Mouse (Mus musculus) lung, embryonic 14.5 days (tissue): ENCODE data around the gene Olfr1000. TPM values are rescaled to one million over a fixed set of nuclear protein-coding genes. Genes with fewer than 3 reads are reported as not detected.
"Not testable (repeated sequence)": the region's sequence is repeated elsewhere in the genome, so short reads cannot be mapped to it uniquely, and the experiment has no call there.

Source experiments
- ATAC-seq: fragments of 200-750 bp; cut with Nextera tagmentation; 2 replicates; pipeline ENCODE4 v1.8.0; 2017; ENCODE audit warnings: mild to moderate bottlenecking, moderate TSS enrichment, moderate library complexity; ENCODE audit not compliant: insufficient read depth
- DNase-seq: peaks from one replicate; pipeline ENCODE4 v3.0.0-alpha.2; 2015
- H3K27ac ChIP-seq: fragments of 300-500 bp; sonication (generic); 2 replicates; pipeline ENCODE4 v1.5.1; 2014; ENCODE audit warnings: low read depth, mild to moderate bottlenecking, moderate library complexity
- H3K27me3 ChIP-seq: fragments of 300-500 bp; sonication (generic); 2 replicates; pipeline ENCODE4 v1.6.1; 2014; ENCODE audit warnings: low read length, control low read depth; ENCODE audit not compliant: insufficient read depth
- H3K36me3 ChIP-seq: fragments of 300-500 bp; sonication (generic); 2 replicates; pipeline ENCODE4 v1.6.1; 2014; ENCODE audit warnings: control low read depth; ENCODE audit not compliant: insufficient read depth
- H3K4me1 ChIP-seq: fragments of 300-500 bp; sonication (generic); 2 replicates; pipeline ENCODE4 v1.6.1; 2014; ENCODE audit warnings: antibody characterized with exemption, control low read depth; ENCODE audit not compliant: insufficient read depth
- H3K4me2 ChIP-seq: fragments of 300-500 bp; sonication (generic); 2 replicates; pipeline ENCODE4 v1.6.1; 2014; ENCODE audit warnings: mild to moderate bottlenecking
- H3K4me3 ChIP-seq: fragments of 300-500 bp; sonication (generic); 2 replicates; pipeline ENCODE4 v1.5.1; 2014; ENCODE audit warnings: low read depth, low read length
- H3K9ac ChIP-seq: fragments of 300-500 bp; sonication (generic); 2 replicates; pipeline ENCODE4 v1.6.1; 2014
- H3K9me3 ChIP-seq: fragments of 300-500 bp; sonication (generic); 2 replicates; pipeline ENCODE4 v1.6.1; 2016; ENCODE audit warnings: low read depth, low read length, control low read depth
- CTCF ChIP-seq: IDR thresholded peaks from 2 replicates; pipeline ENCODE4 v1.5.1; 2016; ENCODE audit warnings: antibody characterized with exemption, low read depth
- WGBS: fragments of 180-500 bp; shearing (Covaris S2); extraction: QIAGEN DNeasy Blood & Tissue Kit; methylation state at CpG from one replicate; pipeline ENCODE4 v1.1.7; 2014; 5-methylcytosine and 5-hydroxymethylcytosine counted together
- polyA plus RNA-seq: library from polyadenylated mRNA; unstranded; fragments of >200 nt; fragmentation: Nextera tagmentation; extraction: Ambion mirVana; gene quantifications from 2 replicates; pipeline ENCODE4 v1.2.1, GENCODE M21; 2014

Olfr1000 gene
- polyA plus RNA-seq, result not detected in 2 replicates

GRCm38 (mm10) chr2:85611803-85612202, at the start of gene Olfr1000:
Olfr1000 (minus strand) TSS chr2:85611903.
- DNase-seq (no peak), ATAC-seq (no peak)
- no peaks in the 10 kb centered on the region for H3K27me3 ChIP-seq
- no peak for TF ChIP-seq CTCF
- H3K4me1 ChIP-seq, result no peaks in the 10 kb centered on the region
- H3K27ac ChIP-seq, result no peak within 1 kb of the TSS
- H3K4me3 ChIP-seq, result no peak within 1 kb of the TSS
- H3K4me2 ChIP-seq, result no peak within 1 kb of the TSS
- WGBS, result 54% methylated on average over 1 of the region's 1 CpGs
- no peaks in the 10 kb centered on the region for H3K36me3 ChIP-seq
- no peaks in the 10 kb centered on the region for H3K9me3 ChIP-seq
- H3K9ac ChIP-seq, result no peak within 1 kb of the TSS

GRCm38 (mm10) chr2:85650604-85651003, 38.9 kb upstream of the Olfr1000 start, which contains the start of gene Olfr1002:
Olfr1002 (minus strand) TSS chr2:85650704.
- no peak for TF ChIP-seq CTCF
- Histone ChIP-seq H3K4me3 (no peak within 1 kb of the TSS), H3K27ac (no peak within 1 kb of the TSS), H3K9ac (no peak within 1 kb of the TSS), H3K36me3 (no peaks in the 10 kb centered on the region), H3K9me3 (no peaks in the 10 kb centered on the region), H3K4me2 (no peak within 1 kb of the TSS), H3K4me1 (no peaks in the 10 kb centered on the region), H3K27me3 (no peaks in the 10 kb centered on the region)
- DNase-seq (no peak), ATAC-seq (no peak)
- 96% methylated on average over 1 of the region's 1 CpGs for WGBS

- 75% methylated on average over 2 of the region's 2 CpGs for WGBS
These were observed 23.1 kb downstream of the Olfr1000 start, which contains the start of gene Olfr998 for GRCm38 (mm10) chr2:85588648-85589047. Olfr998 (plus strand) TSS chr2:85588948.

DNA sequence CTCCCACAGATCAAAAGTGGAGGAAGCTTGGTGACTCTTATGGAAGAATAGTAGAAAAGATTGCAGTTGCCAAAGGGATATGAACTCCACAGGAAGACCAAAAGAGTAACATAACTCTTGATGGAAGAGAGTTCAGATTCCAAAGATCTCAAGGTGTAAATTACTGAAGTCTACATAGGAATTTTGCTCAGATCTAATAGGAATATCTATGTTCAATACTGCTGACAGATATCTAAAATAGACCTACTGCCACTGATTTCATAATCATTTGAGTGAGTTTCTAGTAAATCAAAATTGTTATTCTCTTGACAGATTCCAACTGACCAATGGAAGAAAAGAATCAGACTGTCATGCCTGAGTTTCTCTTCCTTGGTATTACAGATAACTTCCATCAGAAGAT, 32.8 kb downstream of the Olfr1000 start, which contains the start of gene Olfr996:
Olfr996 (plus strand) TSS at position 301 of the 400 bp plus-strand sequence.
- no peaks in the 10 kb centered on the region for H3K4me1 ChIP-seq
- ATAC-seq, result no peak
- no peak for TF ChIP-seq CTCF

More at GRCm38 (mm10) chr2:85588648-85589047, 23.1 kb downstream of the Olfr1000 start, which contains the start of gene Olfr998:
- not testable (repeated sequence) for H3K9ac ChIP-seq, H3K4me1 ChIP-seq, H3K27ac ChIP-seq, DNase-seq, H3K4me2 ChIP-seq, ATAC-seq, H3K36me3 ChIP-seq, H3K4me3 ChIP-seq, H3K9me3 ChIP-seq, H3K27me3 ChIP-seq

GRCm38 (mm10) chr2:85561187-85561586, 50.5 kb downstream of the Olfr1000 start:
- H3K9me3 ChIP-seq, result no peaks in the 10 kb centered on the region
- DNase-seq, result peak; percentile 77
- no peak overlapping the region for H3K9ac ChIP-seq
- no peaks in the 10 kb centered on the region for H3K27me3 ChIP-seq
- WGBS, result 15% methylated on average over 4 of the region's 4 CpGs
- H3K27ac ChIP-seq, result no peak overlapping the region
- no peak; the same call in 1 of the 2 replicates for ATAC-seq
- H3K4me3 ChIP-seq, result no peak overlapping the region
- H3K4me1 ChIP-seq, result no peaks in the 10 kb centered on the region
- no peak overlapping the region for H3K4me2 ChIP-seq
- no peaks in the 10 kb centered on the region for H3K36me3 ChIP-seq
- peak; percentile 86 for TF ChIP-seq CTCF

More for the DNA sequence above, 32.8 kb downstream of the Olfr1000 start, which contains the start of gene Olfr996:
- no peak within 1 kb of the TSS for H3K4me3 ChIP-seq
- H3K9me3 ChIP-seq, result no peaks in the 10 kb centered on the region
- H3K27ac ChIP-seq, result no peak within 1 kb of the TSS
- H3K36me3 ChIP-seq, result no peaks in the 10 kb centered on the region
- no peak within 1 kb of the TSS for H3K4me2 ChIP-seq
- H3K27me3 ChIP-seq, result no peaks in the 10 kb centered on the region
- H3K9ac ChIP-seq, result no peak within 1 kb of the TSS
- DNase-seq, result no peak

DNA sequence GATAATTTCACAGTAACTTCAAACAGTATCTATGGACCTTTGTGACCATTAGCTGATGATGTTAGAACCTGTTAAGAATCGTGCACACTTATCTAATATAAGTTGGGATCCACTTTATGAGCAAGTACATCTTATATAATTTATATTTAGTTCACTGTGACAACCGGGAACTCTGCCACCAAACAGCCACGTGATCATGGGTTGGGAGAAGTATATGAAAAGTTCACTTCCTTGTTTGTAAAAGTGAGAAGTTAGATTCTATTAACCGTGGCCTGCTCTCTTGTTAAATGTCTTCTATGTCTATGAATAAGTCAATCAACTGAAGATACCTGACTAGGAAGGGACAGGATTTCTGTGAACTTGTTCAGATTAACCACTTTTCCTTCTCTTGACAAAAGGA, 51.5 kb downstream of the Olfr1000 start:
- Histone ChIP-seq H3K4me2 (no peak overlapping the region), H3K27ac (no peak overlapping the region), H3K9me3 (no peaks in the 10 kb centered on the region), H3K36me3 (no peaks in the 10 kb centered on the region), H3K9ac (no peak overlapping the region), H3K4me1 (no peaks in the 10 kb centered on the region), H3K4me3 (no peak overlapping the region), H3K27me3 (no peaks in the 10 kb centered on the region)
- ATAC-seq (no peak), DNase-seq (peak; percentile 1)
- 41% methylated on average over 4 of the region's 4 CpGs for WGBS
- TF ChIP-seq CTCF, result no peak

Other genes with a start within 250 kb of the Olfr1000 start
- gene Olfr988, start 248.7 kb downstream of the Olfr1000 start, polyA plus RNA-seq, result not detected in 2 replicates
- not detected in 2 replicates for gene Olfr992, start 202.4 kb downstream of the Olfr1000 start, polyA plus RNA-seq
- not detected in 2 replicates for gene Olfr993, start 197.0 kb downstream of the Olfr1000 start, polyA plus RNA-seq
- gene Olfr994, start 175.5 kb downstream of the Olfr1000 start, polyA plus RNA-seq, result not detected in 2 replicates
- not detected in 2 replicates for gene Olfr995, start 168.3 kb downstream of the Olfr1000 start, polyA plus RNA-seq
- gene 4833423E24Rik, start 92.9 kb downstream of the Olfr1000 start, polyA plus RNA-seq, result 0.14 TPM in 1 of 2 replicates, not detected in the other
- not detected in 2 replicates for gene Olfr996, start 32.7 kb downstream of the Olfr1000 start, polyA plus RNA-seq
- not detected in 2 replicates for gene Olfr998, start 23.0 kb downstream of the Olfr1000 start, polyA plus RNA-seq
- gene Olfr1002, start 38.8 kb upstream of the Olfr1000 start, polyA plus RNA-seq, result not detected in 2 replicates
- not detected in 2 replicates for gene Olfr154, start 52.6 kb upstream of the Olfr1000 start, polyA plus RNA-seq
- gene Olfr1006, start 66.9 kb upstream of the Olfr1000 start, polyA plus RNA-seq, result not detected in 2 replicates
- not detected in 2 replicates for gene Olfr1008, start 77.5 kb upstream of the Olfr1000 start, polyA plus RNA-seq
- not detected in 2 replicates for gene Olfr1009, start 103.5 kb upstream of the Olfr1000 start, polyA plus RNA-seq
- gene Olfr1012, start 150.9 kb upstream of the Olfr1000 start, polyA plus RNA-seq, result not detected in 2 replicates
- gene Olfr1013, start 155.2 kb upstream of the Olfr1000 start, polyA plus RNA-seq, result not detected in 2 replicates
- not detected in 2 replicates for gene Olfr1014, start 160.8 kb upstream of the Olfr1000 start, polyA plus RNA-seq
- not detected in 2 replicates for gene Olfr1015, start 170.1 kb upstream of the Olfr1000 start, polyA plus RNA-seq
- gene Olfr1016, start 190.6 kb upstream of the Olfr1000 start, polyA plus RNA-seq, result not detected in 2 replicates
- gene Olfr1018, start 206.6 kb upstream of the Olfr1000 start, polyA plus RNA-seq, result not detected in 2 replicates
- not detected in 2 replicates for gene Olfr1019, start 233.6 kb upstream of the Olfr1000 start, polyA plus RNA-seq
- gene Olfr1020, start 235.1 kb upstream of the Olfr1000 start, polyA plus RNA-seq, result not detected in 2 replicates